Mouse (Mus musculus) MEL (cell line): Measurements from ENCODE around the gene Cdk14. TPM values are rescaled to one million over a fixed set of nuclear protein-coding genes. Genes with fewer than 3 reads are reported as not detected.

Experiments used
- DNase-seq: peaks from one replicate; pipeline ENCODE4 v3.0.0; 2011; ENCODE audit warnings: low read depth, low spot score
- H3K27ac ChIP-seq: 2 replicates; pipeline ENCODE4 v1.5.1; 2012; ENCODE audit warnings: low read depth, mild to moderate bottlenecking, control low read depth, low read length, moderate library complexity; ENCODE audit not compliant: control insufficient read depth
- H3K27me3 ChIP-seq, 2 experiments: fragments of 150-350 bp in 1 of 2; sonication (generic) in 1 of 2; 2 replicates each; pipeline ENCODE4 v1.6.1; 2012; ENCODE audit warnings: low read length in 2 of 2, mild to moderate bottlenecking in 2 of 2, improper control_type of control experiment in 1 of 2, moderate library complexity in 1 of 2; ENCODE audit not compliant: insufficient read depth in 2 of 2, control insufficient read depth in 1 of 2
- H3K36me3 ChIP-seq, 2 experiments: 2 replicates each; pipeline ENCODE4 v1.6.1; 2012 to 2014; ENCODE audit warnings: low read length in 2 of 2, improper control_type of control experiment in 1 of 2, inconsistent platforms in 1 of 2, mild to moderate bottlenecking in 1 of 2; ENCODE audit not compliant: insufficient read depth in 2 of 2, control insufficient read depth in 1 of 2
- H3K4me1 ChIP-seq, 2 experiments: fragments of 150-350 bp in 1 of 2; sonication (generic) in 1 of 2; 2 replicates each; pipeline ENCODE4 v1.6.1; 2012; ENCODE audit warnings: low read length in 2 of 2, improper control_type of control experiment in 1 of 2, mild to moderate bottlenecking in 1 of 2; ENCODE audit not compliant: insufficient read depth in 2 of 2, control insufficient read depth in 1 of 2
- H3K4me3 ChIP-seq, 2 experiments: fragments of 150-350 bp in 1 of 2; sonication (generic) in 1 of 2; 2 replicates each; pipeline ENCODE4 v1.5.1; 2012; ENCODE audit warnings: low read depth in 2 of 2, low read length in 2 of 2, mild to moderate bottlenecking in 2 of 2, moderate library complexity in 2 of 2, control low read depth in 1 of 2, improper control_type of control experiment in 1 of 2; ENCODE audit not compliant: control insufficient read depth in 1 of 2, insufficient read depth in 1 of 2
- H3K79me2 ChIP-seq: 2 replicates; pipeline ENCODE4 v1.6.1; 2012; ENCODE audit warnings: mild to moderate bottlenecking, low read length, moderate library complexity; ENCODE audit not compliant: control insufficient read depth, poor library complexity, insufficient read depth
- H3K9ac ChIP-seq: 2 replicates; pipeline ENCODE4 v1.6.1; 2012; ENCODE audit warnings: low read depth, mild to moderate bottlenecking, control low read depth, low read length, moderate library complexity; ENCODE audit not compliant: control insufficient read depth, poor library complexity, severe bottlenecking
- H3K9me3 ChIP-seq: fragments of 150-350 bp; sonication (generic); replicated peaks from 2 replicates; pipeline ENCODE4 v1.6.1; 2012; ENCODE audit warnings: mild to moderate bottlenecking, low read length, improper control_type of control experiment, moderate library complexity; ENCODE audit not compliant: insufficient read depth
- CHD1 ChIP-seq: IDR thresholded peaks from 2 replicates; pipeline ENCODE4 v1.6.1; 2012; ENCODE audit warnings: low read depth, mild to moderate bottlenecking, inconsistent platforms, low read length, improper control_type of control experiment
- CTCF ChIP-seq, 3 experiments: IDR thresholded peaks in 2 of 3; conservative IDR thresholded peaks in 1 of 3; 2 replicates each; pipeline ENCODE4 v1.5.1; 2011 to 2012; ENCODE audit warnings: low read length in 3 of 3, low read depth in 2 of 3, mild to moderate bottlenecking in 2 of 3, improper control_type of control experiment in 1 of 3, inconsistent platforms in 1 of 3, mixed read lengths in 1 of 3, moderate library complexity in 1 of 3; ENCODE audit not compliant: control insufficient read depth in 1 of 3, insufficient read depth in 1 of 3, poor library complexity in 1 of 3, severe bottlenecking in 1 of 3
- E2F4 ChIP-seq: IDR thresholded peaks from 2 replicates; pipeline ENCODE4 v1.6.1; 2011; ENCODE audit warnings: low read depth, low read length, improper control_type of control experiment, borderline replicate concordance
- EP300 ChIP-seq, 2 experiments: IDR thresholded peaks; 2 replicates each; pipeline ENCODE4 v1.6.1; 2011; ENCODE audit warnings: improper control_type of control experiment in 2 of 2, low read length in 2 of 2, low read depth in 1 of 2, mild to moderate bottlenecking in 1 of 2
- ETS1 ChIP-seq: IDR thresholded peaks from 2 replicates; pipeline ENCODE4 v1.6.1; 2012; ENCODE audit warnings: low read depth, mild to moderate bottlenecking, inconsistent platforms, low read length, improper control_type of control experiment, moderate library complexity
- GATA1 ChIP-seq: IDR thresholded peaks from 2 replicates; pipeline ENCODE4 v1.6.1; 2011; ENCODE audit warnings: low read depth, low read length, improper control_type of control experiment
- KAT2A ChIP-seq: conservative IDR thresholded peaks from 2 replicates; pipeline ENCODE4 v1.6.1; 2012; ENCODE audit warnings: low read depth, low read length, improper control_type of control experiment, inconsistent platforms
- MEF2A ChIP-seq: IDR thresholded peaks from 2 replicates; pipeline ENCODE4 v1.6.1; 2014; ENCODE audit warnings: low read depth, mild to moderate bottlenecking, inconsistent platforms, low read length, improper control_type of control experiment; ENCODE audit not compliant: poor library complexity, insufficient replicate concordance, severe bottlenecking; ENCODE audit errors: extremely low read depth
- MXI1 ChIP-seq: IDR thresholded peaks from 2 replicates; pipeline ENCODE4 v1.6.1; 2011; ENCODE audit warnings: mild to moderate bottlenecking, low read depth, low read length, improper control_type of control experiment
- MYB ChIP-seq: IDR thresholded peaks from 2 replicates; pipeline ENCODE4 v1.6.1; 2011; ENCODE audit warnings: mild to moderate bottlenecking, low read depth, low read length, improper control_type of control experiment
- MYC ChIP-seq: IDR thresholded peaks from 2 replicates; pipeline ENCODE4 v1.6.1; 2011; ENCODE audit warnings: low read depth, mild to moderate bottlenecking, low read length, improper control_type of control experiment, moderate library complexity
- NELFE ChIP-seq: IDR thresholded peaks from 2 replicates; pipeline ENCODE4 v1.6.1; 2011; ENCODE audit warnings: low read depth, low read length, improper control_type of control experiment
- NRF1 ChIP-seq: IDR thresholded peaks from 2 replicates; pipeline ENCODE4 v1.6.1; 2014; ENCODE audit warnings: low read depth, mild to moderate bottlenecking, inconsistent platforms, low read length, improper control_type of control experiment, moderate library complexity; ENCODE audit not compliant: poor library complexity, insufficient read depth, severe bottlenecking
- SIN3A ChIP-seq: IDR thresholded peaks from 2 replicates; pipeline ENCODE4 v1.6.1; 2012; ENCODE audit warnings: low read length, improper control_type of control experiment, inconsistent platforms
- TAL1 ChIP-seq: IDR thresholded peaks from 2 replicates; pipeline ENCODE4 v1.6.1; 2012; ENCODE audit warnings: mild to moderate bottlenecking, inconsistent platforms, low read length, moderate library complexity, mixed read lengths
- UBTF ChIP-seq: IDR thresholded peaks from 2 replicates; pipeline ENCODE4 v1.6.1; 2012; ENCODE audit warnings: low read depth, mild to moderate bottlenecking, inconsistent platforms, low read length, improper control_type of control experiment, moderate library complexity, borderline replicate concordance; ENCODE audit not compliant: insufficient read depth
- USF1 ChIP-seq: IDR thresholded peaks from 2 replicates; pipeline ENCODE4 v1.6.1; 2014; ENCODE audit warnings: low read depth, mild to moderate bottlenecking, inconsistent platforms, low read length, improper control_type of control experiment, moderate library complexity
- ZKSCAN1 ChIP-seq: IDR thresholded peaks from 2 replicates; pipeline ENCODE4 v1.6.1; 2012; ENCODE audit warnings: low read depth, mild to moderate bottlenecking, inconsistent platforms, low read length, improper control_type of control experiment, moderate library complexity
- ZMIZ1 ChIP-seq: IDR thresholded peaks from 2 replicates; pipeline ENCODE4 v1.6.1; 2012; ENCODE audit warnings: low read depth, mild to moderate bottlenecking, inconsistent platforms, low read length, improper control_type of control experiment, moderate library complexity
- ZNF384 ChIP-seq: IDR thresholded peaks from 2 replicates; pipeline ENCODE4 v1.6.1; 2012; ENCODE audit warnings: low read depth, mild to moderate bottlenecking, inconsistent platforms, low read length, improper control_type of control experiment
- polyA plus RNA-seq, 2 experiments: library from polyadenylated mRNA; stranded (reverse) in 1 of 2; unstranded in 1 of 2; fragments of >175 nt in 1 of 2; fragments of >200 nt in 1 of 2; gene quantifications; 2 replicates each; pipeline versions ENCODE4 v1.2.1 to v1.2.4; 2012; ENCODE audit warnings: low replicate concordance in 2 of 2, low read depth in 1 of 2; ENCODE audit not compliant: insufficient read length in 2 of 2, insufficient read depth in 1 of 2, missing spikeins in 1 of 2
- total RNA-seq: library from RNA; depleted of rRNA; stranded (reverse); fragments of 300-350 nt; gene quantifications from 2 replicates; pipeline ENCODE4 v1.2.3, GENCODE M21; 2012

The Cdk14 gene
- total and polyA plus RNA-seq, 3 experiments = not detected

- no peaks in the 10 kb centered on the region for H3K27me3 ChIP-seq
- H3K79me2 ChIP-seq = no peaks in the 10 kb centered on the region
- DNase-seq = no peak
- no peak for TF ChIP-seq ZKSCAN1
- no peak for TF ChIP-seq E2F4
- TF ChIP-seq GATA1 = no peak
- no peak for TF ChIP-seq NELFE
- no peak for TF ChIP-seq NRF1
- no peak for TF ChIP-seq SIN3A
- TF ChIP-seq ZMIZ1 = no peak
- no peak for TF ChIP-seq UBTF
- TF ChIP-seq MEF2A = no peak
- TF ChIP-seq ETS1 = no peak
- no peak for TF ChIP-seq TAL1
- no peak for TF ChIP-seq KAT2A
- no peak for TF ChIP-seq CHD1
- TF ChIP-seq MYC = no peak
- no peak overlapping the region for H3K4me3 ChIP-seq
- H3K9ac ChIP-seq = no peak overlapping the region
- no peaks in the 10 kb centered on the region for H3K4me1 ChIP-seq
- H3K36me3 ChIP-seq = no peaks in the 10 kb centered on the region
- no peaks in the 10 kb centered on the region for H3K9me3 ChIP-seq
- no peak overlapping the region for H3K27ac ChIP-seq
Measured at GRCm38 (mm10) chr5:5260309-5260708, 159.8 kb downstream of the Cdk14 start.

- H3K4me1 ChIP-seq = no peaks in the 10 kb centered on the region
- H3K4me3 ChIP-seq = no peak overlapping the region
- H3K27me3 ChIP-seq = no peaks in the 10 kb centered on the region
- no peak overlapping the region for H3K9ac ChIP-seq
- H3K79me2 ChIP-seq = no peaks in the 10 kb centered on the region
- TF ChIP-seq CTCF (IDR thresholded peaks at IDR 0.05 in 2 of 3, conservative IDR thresholded peaks at IDR 0.05 in 1 of 3; ENCODE audit: control insufficient read depth in 1 of 3, insufficient read depth in 1 of 3, low read depth in 2 of 3, low read length in 3 of 3, poor library complexity in 1 of 3, severe bottlenecking in 1 of 3) (no peak), MYB (no peak), UBTF (no peak), EP300 (IDR thresholded peaks at IDR 0.05; ENCODE audit: low read depth in 1 of 2, low read length in 2 of 2) (no peak), MEF2A (no peak), E2F4 (no peak), USF1 (no peak), ZNF384 (no peak), MXI1 (no peak)
- no peaks in the 10 kb centered on the region for H3K36me3 ChIP-seq
- H3K27ac ChIP-seq = no peak overlapping the region
- H3K9me3 ChIP-seq = no peaks in the 10 kb centered on the region
- DNase-seq = no peak
Measured at GRCm38 (mm10) chr5:5254391-5254790, 165.7 kb downstream of the Cdk14 start.
